Mouse (Mus musculus): ENCODE results near the gene Oxsm. TPM values are rescaled to one million over a fixed set of nuclear protein-coding genes. Genes with fewer than 3 reads are reported as not detected.
A peak's percentile ranks its signal among the peaks of the same experiment; 100 is the strongest.

Oxsm gene
- 3.3 and 3.7 TPM in 2 replicates for polyA plus RNA-seq (2015; fragmentation: Nextera tagmentation; extraction: Ambion mirVana)

- no peaks in the 10 kb centered on the region for H3K27me3 ChIP-seq (ENCODE audit: control insufficient read depth, insufficient read depth, low read depth, low read length)
- under 1% methylated on average over 62 of the region's 65 CpGs for WGBS
- H3K36me3 ChIP-seq (ENCODE audit: control insufficient read depth, insufficient read depth, low read length) = no peaks in the 10 kb centered on the region
- peaks cover 12% of the 10 kb centered on the region for H3K4me1 ChIP-seq (replicated peaks; ENCODE audit: control insufficient read depth, insufficient read depth, low read length)
- peak within 1 kb of the TSS; percentile 88 for H3K27ac ChIP-seq (ENCODE audit: low read length)
- H3K9ac ChIP-seq (ENCODE audit: low read length) = peak within 1 kb of the TSS; percentile 98
- H3K9me3 ChIP-seq (ENCODE audit: control insufficient read depth, low read length) = no peaks in the 10 kb centered on the region
- peak within 1 kb of the TSS; percentile 82 for H3K4me3 ChIP-seq (ENCODE audit: low read length)
- peak; percentile 99 for ATAC-seq (ENCODE audit: low read depth)
- peak within 1 kb of the TSS; percentile 86 for H3K4me2 ChIP-seq (ENCODE audit: low read depth, low read length)
Observed at GRCm38 (mm10) chr14:16249171-16249874, at the start of gene Oxsm, which contains the start of gene Ngly1. Oxsm (minus strand) TSS chr14:16249808. Ngly1 (plus strand) TSS chr14:16249280.

- Histone ChIP-seq H3K36me3 (ENCODE audit: control insufficient read depth, insufficient read depth, low read length) (peaks cover 3% of the 10 kb centered on the region), H3K9me3 (ENCODE audit: control insufficient read depth, low read length) (no peaks in the 10 kb centered on the region), H3K4me2 (ENCODE audit: low read depth, low read length) (no peak overlapping the region), H3K27ac (ENCODE audit: low read length) (no peak overlapping the region), H3K27me3 (ENCODE audit: control insufficient read depth, insufficient read depth, low read depth, low read length) (no peaks in the 10 kb centered on the region), H3K9ac (ENCODE audit: low read length) (no peak overlapping the region), H3K4me1 (replicated peaks; ENCODE audit: control insufficient read depth, insufficient read depth, low read length) (no peaks in the 10 kb centered on the region), H3K4me3 (ENCODE audit: low read length) (no peak overlapping the region)
- WGBS = 54% methylated on average over 2 of the region's 2 CpGs
- ATAC-seq (ENCODE audit: low read depth) = no peak
Observed at GRCm38 (mm10) chr14:16296816-16297468, 47.3 kb upstream of the Oxsm start.

- H3K27ac ChIP-seq (ENCODE audit: low read length) = no peak overlapping the region
- WGBS = 71% methylated on average over 1 of the region's 1 CpGs
- H3K9ac ChIP-seq (ENCODE audit: low read length) = no peak overlapping the region
- H3K4me1 ChIP-seq (replicated peaks; ENCODE audit: control insufficient read depth, insufficient read depth, low read length) = no peaks in the 10 kb centered on the region
- H3K36me3 ChIP-seq (ENCODE audit: control insufficient read depth, insufficient read depth, low read length) = peaks cover 5% of the 10 kb centered on the region
- ATAC-seq (ENCODE audit: low read depth) = no peak
- H3K27me3 ChIP-seq (ENCODE audit: control insufficient read depth, insufficient read depth, low read depth, low read length) = no peaks in the 10 kb centered on the region
- no peak overlapping the region for H3K4me3 ChIP-seq (ENCODE audit: low read length)
- H3K9me3 ChIP-seq (ENCODE audit: control insufficient read depth, low read length) = no peaks in the 10 kb centered on the region
- no peak overlapping the region for H3K4me2 ChIP-seq (ENCODE audit: low read depth, low read length)
Observed at GRCm38 (mm10) chr14:16293921-16294320, 44.3 kb upstream of the Oxsm start.

- Histone ChIP-seq H3K9ac (ENCODE audit: low read length) (no peak overlapping the region), H3K4me2 (ENCODE audit: low read depth, low read length) (no peak overlapping the region), H3K4me1 (replicated peaks; ENCODE audit: control insufficient read depth, insufficient read depth, low read length) (no peaks in the 10 kb centered on the region), H3K9me3 (ENCODE audit: control insufficient read depth, low read length) (no peaks in the 10 kb centered on the region), H3K27me3 (ENCODE audit: control insufficient read depth, insufficient read depth, low read depth, low read length) (no peaks in the 10 kb centered on the region), H3K4me3 (ENCODE audit: low read length) (no peak overlapping the region), H3K27ac (ENCODE audit: low read length) (no peak overlapping the region), H3K36me3 (ENCODE audit: control insufficient read depth, insufficient read depth, low read length) (peaks cover 5% of the 10 kb centered on the region; the same call in 1 of the 2 replicates)
- ATAC-seq (ENCODE audit: low read depth) = no peak
Observed at GRCm38 (mm10) chr14:16293015-16293414, 43.4 kb upstream of the Oxsm start.

- Histone ChIP-seq H3K27ac (ENCODE audit: low read length) (no peak overlapping the region), H3K9me3 (ENCODE audit: control insufficient read depth, low read length) (no peaks in the 10 kb centered on the region), H3K4me2 (ENCODE audit: low read depth, low read length) (no peak overlapping the region), H3K4me3 (ENCODE audit: low read length) (no peak overlapping the region), H3K27me3 (ENCODE audit: control insufficient read depth, insufficient read depth, low read depth, low read length) (no peaks in the 10 kb centered on the region), H3K9ac (ENCODE audit: low read length) (no peak overlapping the region), H3K4me1 (replicated peaks; ENCODE audit: control insufficient read depth, insufficient read depth, low read length) (no peaks in the 10 kb centered on the region), H3K36me3 (ENCODE audit: control insufficient read depth, insufficient read depth, low read length) (peaks cover 5% of the 10 kb centered on the region; the same call in 1 of the 2 replicates)
- no peak for ATAC-seq (ENCODE audit: low read depth)
- WGBS = 43% methylated on average over 1 of the region's 1 CpGs
Observed at GRCm38 (mm10) chr14:16292371-16292770, 42.8 kb upstream of the Oxsm start.

- Histone ChIP-seq H3K36me3 (ENCODE audit: control insufficient read depth, insufficient read depth, low read length) (peaks cover 7% of the 10 kb centered on the region), H3K4me2 (ENCODE audit: low read depth, low read length) (no peak overlapping the region), H3K4me3 (ENCODE audit: low read length) (no peak overlapping the region), H3K4me1 (replicated peaks; ENCODE audit: control insufficient read depth, insufficient read depth, low read length) (no peaks in the 10 kb centered on the region), H3K27ac (ENCODE audit: low read length) (no peak overlapping the region), H3K27me3 (ENCODE audit: control insufficient read depth, insufficient read depth, low read depth, low read length) (no peaks in the 10 kb centered on the region), H3K9ac (ENCODE audit: low read length) (no peak overlapping the region), H3K9me3 (ENCODE audit: control insufficient read depth, low read length) (no peaks in the 10 kb centered on the region)
- WGBS = 82% methylated on average over 4 of the region's 4 CpGs
- ATAC-seq (ENCODE audit: low read depth) = no peak
Observed at GRCm38 (mm10) chr14:16283966-16284365, 34.4 kb upstream of the Oxsm start.

- no peak overlapping the region for H3K4me2 ChIP-seq (ENCODE audit: low read depth, low read length)
- 63% methylated on average over 4 of the region's 4 CpGs for WGBS
- no peak overlapping the region for H3K9ac ChIP-seq (ENCODE audit: low read length)
- H3K9me3 ChIP-seq (ENCODE audit: control insufficient read depth, low read length) = no peaks in the 10 kb centered on the region
- no peak overlapping the region for H3K27ac ChIP-seq (ENCODE audit: low read length)
- no peak for ATAC-seq (ENCODE audit: low read depth)
- H3K27me3 ChIP-seq (ENCODE audit: control insufficient read depth, insufficient read depth, low read depth, low read length) = no peaks in the 10 kb centered on the region
- peaks cover 7% of the 10 kb centered on the region for H3K36me3 ChIP-seq (ENCODE audit: control insufficient read depth, insufficient read depth, low read length)
- H3K4me3 ChIP-seq (ENCODE audit: low read length) = no peak overlapping the region
- no peaks in the 10 kb centered on the region for H3K4me1 ChIP-seq (replicated peaks; ENCODE audit: control insufficient read depth, insufficient read depth, low read length)
Observed at GRCm38 (mm10) chr14:16279196-16279595, 29.6 kb upstream of the Oxsm start.

GRCm38 (mm10) chr14:16273677-16274076 lies 24.1 kb upstream of the Oxsm start:
- Histone ChIP-seq H3K9me3 (ENCODE audit: control insufficient read depth, low read length) (no peaks in the 10 kb centered on the region), H3K27me3 (ENCODE audit: control insufficient read depth, insufficient read depth, low read depth, low read length) (no peaks in the 10 kb centered on the region), H3K36me3 (ENCODE audit: control insufficient read depth, insufficient read depth, low read length) (0 out of 2 replicates have a peak, but pooled peaks cover 2% of the 10 kb centered on the region), H3K4me2 (ENCODE audit: low read depth, low read length) (no peak overlapping the region), H3K9ac (ENCODE audit: low read length) (no peak overlapping the region), H3K4me3 (ENCODE audit: low read length) (no peak overlapping the region), H3K27ac (ENCODE audit: low read length) (no peak overlapping the region), H3K4me1 (replicated peaks; ENCODE audit: control insufficient read depth, insufficient read depth, low read length) (no peaks in the 10 kb centered on the region)
- 88% methylated on average over 3 of the region's 3 CpGs for WGBS
- no peak for ATAC-seq (ENCODE audit: low read depth)

GRCm38 (mm10) chr14:16269776-16270175 lies 20.2 kb upstream of the Oxsm start:
- H3K27me3 ChIP-seq (ENCODE audit: control insufficient read depth, insufficient read depth, low read depth, low read length) = no peaks in the 10 kb centered on the region

More at GRCm38 (mm10) chr14:16269776-16270175, 20.2 kb upstream of the Oxsm start:
- Histone ChIP-seq H3K36me3 (ENCODE audit: control insufficient read depth, insufficient read depth, low read length) (0 out of 2 replicates have a peak, but pooled peaks cover 2% of the 10 kb centered on the region), H3K4me2 (ENCODE audit: low read depth, low read length) (no peak overlapping the region), H3K4me1 (replicated peaks; ENCODE audit: control insufficient read depth, insufficient read depth, low read length) (no peaks in the 10 kb centered on the region), H3K4me3 (ENCODE audit: low read length) (no peak overlapping the region), H3K27ac (ENCODE audit: low read length) (no peak overlapping the region), H3K9ac (ENCODE audit: low read length) (no peak overlapping the region), H3K9me3 (ENCODE audit: control insufficient read depth, low read length) (no peaks in the 10 kb centered on the region)
- no peak for ATAC-seq (ENCODE audit: low read depth)
- WGBS = 86% methylated on average over 2 of the region's 2 CpGs

Data from lung, embryonic 16.5 days (tissue).